Mouse (Mus musculus) heart, adult 2 months (tissue): ENCODE results near the gene Mcrs1.

Experiments used
- CTCF ChIP-seq: fragments of 200-600 bp; IDR thresholded peaks from 2 replicates; pipeline ENCODE4 v1.8.1; 2022; ENCODE audit warnings: antibody characterized with exemption, mild to moderate bottlenecking, moderate library complexity
- POLR2A ChIP-seq: fragments of 200-500 bp; IDR thresholded peaks from 2 replicates; pipeline ENCODE4 v1.6.1; 2011; ENCODE audit warnings: mild to moderate bottlenecking, low read depth, low read length, control low read depth; ENCODE audit not compliant: insufficient read depth

GRCm38 (mm10) chr15:99295484-99295981, 43.8 kb upstream of the Mcrs1 start, which contains the start of gene Fam186b:
- TF ChIP-seq POLR2A, result no peak
- no peak for TF ChIP-seq CTCF
